Mouse (Mus musculus) thymus, adult 2 months (tissue): ENCODE measurements around the gene Homer3. TPM values are rescaled to one million over a fixed set of nuclear protein-coding genes. Genes with fewer than 3 reads are reported as not detected.

Experiments
- DNase-seq: peaks from one replicate; pipeline ENCODE4 v3.0.0; 2021
- H3K27ac ChIP-seq: fragments of 200-500 bp; 2 replicates; pipeline ENCODE4 v1.5.1; 2012; ENCODE audit warnings: low read length, control low read depth; ENCODE audit not compliant: control insufficient read depth, insufficient read depth
- H3K27me3 ChIP-seq: fragments of 200-500 bp; 2 replicates; pipeline ENCODE4 v1.6.1; 2012; ENCODE audit warnings: mild to moderate bottlenecking, low read length, moderate library complexity, mixed read lengths; ENCODE audit not compliant: control insufficient read depth, insufficient read depth
- H3K36me3 ChIP-seq: fragments of 200-500 bp; 2 replicates; pipeline ENCODE4 v1.6.1; 2012; ENCODE audit warnings: mild to moderate bottlenecking, low read length, moderate library complexity; ENCODE audit not compliant: control insufficient read depth, insufficient read depth
- H3K4me1 ChIP-seq: fragments of 200-500 bp; replicated peaks from 2 replicates; pipeline ENCODE4 v1.6.1; 2012; ENCODE audit warnings: low read length; ENCODE audit not compliant: control insufficient read depth, insufficient read depth
- H3K4me3 ChIP-seq: fragments of 200-500 bp; 2 replicates; pipeline ENCODE4 v1.5.1; 2012; ENCODE audit warnings: mild to moderate bottlenecking, low read length, control low read depth, moderate library complexity; ENCODE audit not compliant: control insufficient read depth, insufficient read depth
- CTCF ChIP-seq: fragments of 200-500 bp; IDR thresholded peaks from 2 replicates; pipeline ENCODE4 v1.5.1; 2012; ENCODE audit warnings: mild to moderate bottlenecking, control low read depth, low read length, moderate library complexity, borderline replicate concordance; ENCODE audit not compliant: control insufficient read depth, poor library complexity, insufficient read depth; ENCODE audit errors: extremely low read depth
- POLR2A ChIP-seq: fragments of 200-500 bp; IDR thresholded peaks from 2 replicates; pipeline ENCODE4 v1.6.1; 2012; ENCODE audit warnings: mild to moderate bottlenecking, low read length, control low read depth, moderate library complexity; ENCODE audit not compliant: control insufficient read depth, poor library complexity, insufficient read depth; ENCODE audit errors: extremely low read depth
- WGBS: fragments of 180-500 bp; shearing (Covaris S2); methylation state at CpG from one replicate; pipeline ENCODE4 v1.1.7; 2018; 5-methylcytosine and 5-hydroxymethylcytosine counted together
- polyA plus RNA-seq: library from polyadenylated mRNA; depleted of rRNA; stranded (reverse); fragments of >200 nt; gene quantifications from 2 replicates; pipeline ENCODE4 v1.2.3, GENCODE M21; 2012

Homer3 gene
- polyA plus RNA-seq, 1 experiment = 60.6 TPM

DNA sequence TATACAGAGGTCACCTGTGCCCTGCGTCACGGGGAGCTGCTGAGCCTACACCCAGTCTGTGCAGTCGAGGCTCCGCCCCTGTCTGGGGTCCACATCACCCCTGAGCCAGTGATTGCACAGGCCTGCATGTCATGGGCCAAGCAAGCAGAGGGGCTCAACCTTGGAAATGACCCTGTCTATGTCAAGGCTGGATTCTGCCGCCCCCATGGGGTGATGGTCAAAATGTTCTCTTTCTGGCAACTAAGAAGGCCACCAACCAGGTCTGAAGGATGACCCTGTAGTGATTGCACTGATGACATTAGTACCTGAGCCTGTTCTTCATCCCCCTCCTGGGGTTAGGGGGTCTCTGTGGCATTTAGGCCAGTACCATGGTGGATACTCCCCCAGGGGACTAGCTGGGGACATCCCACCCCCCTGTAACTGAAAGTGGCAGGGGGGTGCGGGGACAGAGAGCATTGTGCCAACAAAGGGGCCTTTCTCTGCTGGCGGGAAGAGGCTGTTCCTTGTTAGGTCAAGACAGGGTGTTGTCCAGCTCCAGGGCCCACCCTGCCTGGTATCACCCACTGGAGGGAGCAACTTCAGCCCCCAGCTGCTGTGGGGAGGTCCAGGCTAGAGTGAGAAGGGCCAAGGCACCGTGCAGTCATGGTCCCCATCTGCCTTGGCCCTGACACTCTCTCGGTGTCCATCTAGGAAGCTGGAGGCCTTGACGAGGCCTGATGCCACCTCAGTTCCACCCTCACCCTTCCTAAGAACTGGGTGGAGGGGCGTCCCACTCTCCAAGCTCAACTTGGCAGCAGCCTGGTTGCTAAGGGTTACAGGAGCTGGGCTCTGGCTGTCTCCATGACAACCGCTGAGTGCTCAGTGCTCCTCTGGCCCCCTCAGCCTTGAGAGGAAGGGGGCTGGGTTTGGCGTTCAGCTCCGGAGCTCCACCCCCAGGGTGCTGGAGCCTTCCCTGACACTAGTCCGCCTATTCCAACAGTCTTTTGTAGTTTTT, 34.2 kb downstream of the Homer3 start:
- Histone ChIP-seq H3K36me3 (peaks cover 4% of the 10 kb centered on the region; the same call in 1 of the 2 replicates), H3K4me1 (peaks cover 9% of the 10 kb centered on the region; the same call in 1 of the 2 replicates), H3K4me3 (no peak overlapping the region), H3K27ac (no peak overlapping the region), H3K27me3 (no peaks in the 10 kb centered on the region)
- no peak for TF ChIP-seq POLR2A
- TF ChIP-seq CTCF = no peak
- no peak for DNase-seq
- WGBS = 51% methylated on average over 15 of the region's 15 CpGs

DNA sequence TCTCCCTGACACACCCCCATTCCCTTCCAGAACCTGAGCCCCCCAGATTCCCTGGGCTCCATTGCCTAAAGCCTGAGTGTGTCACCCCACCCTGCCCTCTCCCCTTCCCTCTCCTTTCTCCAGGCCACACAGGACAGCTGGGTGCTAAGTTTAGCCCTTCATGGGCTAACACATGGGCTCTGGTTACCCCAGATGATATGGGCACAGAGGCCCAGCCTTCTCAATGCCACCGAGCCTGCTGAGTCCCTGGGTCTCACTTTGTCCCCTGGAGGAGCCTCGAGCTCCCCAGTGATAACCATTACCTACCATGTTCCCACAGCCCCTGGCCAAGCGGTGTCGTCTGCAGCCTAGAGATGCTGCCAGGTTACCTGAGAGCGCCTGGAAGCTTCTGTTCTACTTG, 35.2 kb downstream of the Homer3 start:
- WGBS = 92% methylated on average over 5 of the region's 5 CpGs
- DNase-seq = no peak
- no peaks in the 10 kb centered on the region for H3K27me3 ChIP-seq
- no peak for TF ChIP-seq POLR2A
- TF ChIP-seq CTCF = no peak
- H3K27ac ChIP-seq = no peak overlapping the region
- no peak overlapping the region for H3K4me3 ChIP-seq
- peaks cover 9% of the 10 kb centered on the region; the same call in 1 of the 2 replicates for H3K4me1 ChIP-seq
- no peaks in the 10 kb centered on the region; the same call in 1 of the 2 replicates for H3K36me3 ChIP-seq

DNA sequence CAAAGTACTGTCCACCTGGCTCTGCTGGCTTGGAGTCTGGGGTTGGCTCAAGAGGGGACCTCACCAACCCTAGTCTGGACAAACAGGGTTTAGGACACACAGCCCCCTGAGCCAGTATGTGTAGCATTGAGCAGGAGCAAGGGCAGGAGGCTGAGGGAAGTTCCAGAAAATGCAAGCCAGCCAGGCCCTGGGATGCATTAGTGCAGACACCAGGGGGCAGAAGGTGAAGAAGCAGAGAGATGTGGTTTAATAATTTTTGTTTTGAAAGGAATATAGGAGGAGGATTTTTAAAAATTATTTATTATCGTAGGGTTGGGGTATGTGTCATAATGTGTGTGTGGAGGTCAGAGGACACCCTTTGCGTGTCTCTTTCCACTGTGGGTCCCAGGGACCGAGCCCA, 41.1 kb downstream of the Homer3 start:
- no peaks in the 10 kb centered on the region for H3K36me3 ChIP-seq
- H3K4me1 ChIP-seq = no peaks in the 10 kb centered on the region
- no peak overlapping the region for H3K4me3 ChIP-seq
- no peak for DNase-seq
- TF ChIP-seq POLR2A (no peak), CTCF (no peak)
- WGBS = 92% methylated on average over 3 of the region's 3 CpGs
- H3K27ac ChIP-seq = no peak overlapping the region
- no peaks in the 10 kb centered on the region for H3K27me3 ChIP-seq

DNA sequence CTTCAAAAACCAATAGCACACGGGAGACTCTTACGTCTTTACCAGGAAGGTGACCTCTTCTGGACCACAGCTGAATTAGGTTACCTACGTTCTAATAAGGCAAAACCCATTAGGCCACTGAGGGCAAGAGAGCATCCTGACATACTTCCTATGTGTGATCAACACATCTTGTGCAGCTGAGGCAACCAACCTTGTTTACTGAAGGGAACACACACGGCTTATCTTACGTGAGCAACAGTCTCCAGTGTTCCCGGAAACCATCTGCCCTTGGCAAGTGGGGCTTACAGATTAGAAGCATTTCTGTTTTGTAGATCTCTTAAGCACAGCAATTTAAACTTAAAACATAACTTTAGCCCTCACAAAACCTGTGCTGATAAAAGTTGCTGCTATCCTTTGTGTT, 44.9 kb downstream of the Homer3 start:
- Histone ChIP-seq H3K36me3 (peaks cover 17% of the 10 kb centered on the region), H3K4me3 (no peak overlapping the region), H3K27me3 (no peaks in the 10 kb centered on the region), H3K27ac (no peak overlapping the region), H3K4me1 (no peaks in the 10 kb centered on the region)
- WGBS = 98% methylated on average over 6 of the region's 6 CpGs
- no peak for DNase-seq
- TF ChIP-seq CTCF = no peak
- no peak for TF ChIP-seq POLR2A

DNA sequence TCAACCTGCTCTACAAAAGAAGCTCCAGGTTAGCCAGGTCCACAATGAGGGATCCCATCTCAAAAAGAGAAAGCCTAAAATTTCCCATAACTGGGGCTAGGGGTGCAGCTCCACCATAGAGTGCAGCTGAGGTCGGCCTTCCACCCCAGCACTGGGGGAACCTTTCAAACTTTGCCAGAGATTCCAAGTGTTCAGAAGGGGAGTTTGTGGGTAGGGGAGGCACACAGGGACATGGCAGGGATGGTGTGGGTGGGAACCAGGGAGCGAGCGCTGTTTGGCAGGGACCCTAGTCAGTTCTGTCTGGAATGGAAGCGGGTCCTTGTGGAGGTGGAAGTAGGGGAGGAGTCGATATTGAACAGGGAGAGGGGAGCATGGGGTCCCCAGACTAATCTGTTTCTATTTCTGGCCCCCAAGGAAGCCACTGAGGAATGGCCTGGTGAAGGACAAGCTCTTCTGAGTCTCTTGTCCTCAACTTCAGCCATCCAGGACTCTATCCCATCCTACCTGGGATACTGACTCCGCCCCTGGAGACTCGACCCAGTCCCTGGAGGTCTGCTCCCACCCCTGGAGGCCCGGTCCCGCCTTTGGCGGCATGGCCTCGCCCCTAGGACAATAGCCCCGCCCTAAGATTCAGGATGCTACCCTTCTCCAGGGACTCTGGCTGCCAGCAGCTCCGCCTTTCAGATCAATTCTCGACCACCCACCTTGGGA, 46.7 kb downstream of the Homer3 start, which contains the start of gene Gdf1:
TSS of gene Gdf1 (plus strand) at position 694 of the 711 bp plus-strand sequence.
- Histone ChIP-seq H3K36me3 (peaks cover 35% of the 10 kb centered on the region), H3K4me3 (no peak within 1 kb of the TSS), H3K4me1 (no peaks in the 10 kb centered on the region), H3K27ac (no peak within 1 kb of the TSS), H3K27me3 (no peaks in the 10 kb centered on the region)
- 63% methylated on average over 14 of the region's 14 CpGs for WGBS
- TF ChIP-seq POLR2A = no peak
- no peak for TF ChIP-seq CTCF
- no peak for DNase-seq
